Mouse (Mus musculus) thymus, postnatal 0 days (tissue): ENCODE results near the gene P2rx6. TPM values are rescaled to one million over a fixed set of nuclear protein-coding genes. Genes with fewer than 3 reads are reported as not detected.

Experiments used
- DNase-seq: peaks from one replicate; pipeline ENCODE4 v3.0.0-alpha.2; 2015; ENCODE audit warnings: low spot score
- polyA plus RNA-seq: library from polyadenylated mRNA; unstranded; fragments of >200 nt; fragmentation: Nextera tagmentation; extraction: Ambion mirVana; gene quantifications from 2 replicates; pipeline ENCODE4 v1.2.1, GENCODE M21; 2015

The P2rx6 gene
- polyA plus RNA-seq, 1 experiment from 2014 or later = 2.0 TPM

DNA sequence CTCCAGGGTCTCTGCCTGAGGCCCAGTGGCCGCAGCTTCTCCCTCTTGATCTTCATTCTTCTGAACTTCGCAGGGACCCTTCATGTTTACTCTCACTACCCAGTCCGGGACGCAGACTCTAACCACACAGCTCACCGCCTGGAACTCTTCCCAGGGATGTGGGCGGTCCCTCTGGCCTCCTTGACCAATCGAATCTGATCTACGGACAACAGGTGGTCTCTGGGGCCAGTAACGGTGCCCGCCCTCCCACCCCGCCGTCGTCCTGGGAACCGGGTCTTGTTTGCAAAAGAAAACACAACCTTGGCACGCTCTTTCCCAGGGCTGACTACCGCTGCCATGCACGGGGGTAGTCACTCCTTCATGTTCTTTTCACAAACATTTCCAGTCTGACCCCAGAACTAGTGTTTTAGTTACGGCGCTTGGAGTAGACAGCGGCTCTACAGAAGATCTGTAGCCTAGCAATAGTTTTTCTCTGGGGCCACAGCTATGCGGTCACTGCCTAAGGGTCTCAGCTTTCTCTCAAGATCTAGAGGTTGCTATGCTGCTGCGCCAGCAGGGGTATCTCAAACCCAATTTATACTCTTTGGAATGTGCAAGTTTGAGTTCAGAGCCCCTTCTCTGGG, 446 bp upstream of the P2rx6 start, which contains the start of gene Lrrc74b:
Gene Lrrc74b, minus strand, starts transcription at position 120 of the 623 bp plus-strand sequence.
- DNase-seq = no peak

GRCm38 (mm10) chr16:17563580-17563979, 1.9 kb downstream of the P2rx6 start:
- no peak for DNase-seq

DNA sequence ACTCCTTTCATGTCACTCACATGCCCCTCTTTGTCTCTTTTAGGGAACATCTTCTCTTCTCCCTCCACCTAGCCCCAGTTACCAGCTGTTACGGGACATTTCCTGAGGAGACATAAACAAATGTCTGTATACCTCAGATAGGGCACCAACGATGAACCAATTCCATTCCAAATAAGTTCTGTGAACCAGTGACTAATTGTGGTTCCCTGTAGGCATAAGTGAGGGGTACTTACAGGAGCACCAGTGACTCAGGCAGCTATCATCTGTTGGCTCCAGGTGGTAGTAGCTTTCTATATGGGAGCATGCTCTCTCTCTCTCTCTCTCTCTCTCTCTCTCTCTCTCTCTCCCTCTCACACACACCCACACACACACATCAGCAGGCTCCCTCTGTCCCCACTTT, 2.5 kb downstream of the P2rx6 start:
- no peak for DNase-seq

DNA sequence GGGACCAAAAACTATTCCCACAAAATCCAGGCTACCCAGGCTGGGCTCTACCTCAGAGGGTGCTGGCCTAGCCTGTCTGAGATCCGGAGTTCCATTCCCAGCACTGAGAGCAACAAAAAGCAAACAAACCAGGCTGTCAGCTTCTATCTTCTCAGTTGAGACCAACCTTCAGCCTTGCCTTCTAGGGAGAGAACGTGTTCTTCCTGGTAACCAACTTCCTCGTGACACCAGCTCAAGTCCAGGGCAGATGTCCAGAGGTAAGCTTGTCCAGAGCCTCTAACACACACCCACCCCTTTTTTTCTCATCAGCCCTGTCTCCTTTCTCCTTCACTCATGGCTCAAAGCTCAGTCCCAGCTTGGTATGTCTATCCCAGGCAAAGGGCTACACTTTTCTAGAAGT, 3.1 kb downstream of the P2rx6 start:
- DNase-seq = no peak

DNA sequence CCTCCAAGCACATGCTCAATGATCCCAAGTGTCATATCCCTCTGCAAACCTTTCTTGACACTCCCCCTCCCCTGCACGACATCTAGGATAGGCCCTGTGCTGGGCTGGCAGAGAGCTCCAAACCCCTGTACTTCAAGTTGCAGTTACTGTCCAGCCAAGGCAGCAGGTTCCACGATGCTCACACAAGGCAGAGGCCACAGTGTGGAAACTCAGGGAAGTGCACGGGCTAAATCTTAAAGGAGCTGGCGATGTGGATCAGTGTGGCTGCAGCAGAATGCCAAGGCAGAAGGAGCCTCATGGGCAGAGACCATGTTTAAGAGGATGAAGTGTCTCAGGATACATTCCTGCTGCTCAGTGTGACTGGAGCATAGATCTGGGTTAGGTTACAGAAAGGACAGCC, 4.5 kb downstream of the P2rx6 start:
- DNase-seq = no peak

DNA sequence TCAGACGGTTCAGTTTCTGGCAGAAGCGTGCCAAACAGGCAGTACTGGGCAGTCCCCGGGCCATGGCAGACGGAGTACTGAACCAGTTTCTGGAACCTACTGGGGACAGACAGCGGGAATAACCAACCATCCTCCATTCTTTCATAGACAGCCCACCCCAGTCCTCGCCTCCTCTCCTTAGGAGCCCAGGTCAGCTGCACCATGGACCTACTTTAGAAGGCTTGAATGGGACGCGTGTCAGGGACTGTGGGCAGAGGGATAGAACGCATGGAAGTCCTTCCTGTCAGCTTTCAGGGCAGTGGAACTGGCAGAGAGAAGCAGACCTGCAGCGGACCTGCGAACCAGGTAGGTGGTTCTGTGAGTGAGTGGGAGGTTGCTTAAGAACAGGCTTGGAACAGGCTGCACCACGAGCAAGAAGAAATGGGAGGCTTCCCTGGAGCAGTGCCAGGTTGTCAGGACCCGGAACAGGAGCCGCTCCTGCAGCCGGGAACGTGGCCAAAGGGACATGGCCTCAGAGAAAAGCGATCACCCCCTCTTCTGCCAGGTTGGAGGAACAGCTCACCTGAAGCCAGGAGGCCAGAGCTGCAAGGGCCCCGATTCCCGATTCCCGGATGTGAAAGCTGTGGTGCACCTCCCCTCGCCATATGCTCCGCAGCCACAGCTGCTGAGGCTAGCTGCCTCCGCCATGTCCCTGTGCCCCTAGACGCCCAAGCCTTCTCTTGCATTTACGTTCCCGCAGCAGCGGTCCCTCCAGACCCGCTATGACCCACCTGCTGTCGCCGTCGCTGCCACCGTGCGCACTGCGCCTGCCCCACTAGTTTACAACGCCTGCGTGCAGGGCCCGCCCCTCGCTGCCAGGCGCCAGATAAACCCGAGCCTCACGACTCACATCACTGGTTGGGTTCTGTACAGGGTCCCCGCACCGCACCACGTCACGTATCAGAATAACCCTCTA, 14.5 kb downstream of the P2rx6 start:
- peak; percentile 21 for DNase-seq

- no peak for DNase-seq
Measured at GRCm38 (mm10) chr16:17576825-17577215, 15.1 kb downstream of the P2rx6 start.

DNA sequence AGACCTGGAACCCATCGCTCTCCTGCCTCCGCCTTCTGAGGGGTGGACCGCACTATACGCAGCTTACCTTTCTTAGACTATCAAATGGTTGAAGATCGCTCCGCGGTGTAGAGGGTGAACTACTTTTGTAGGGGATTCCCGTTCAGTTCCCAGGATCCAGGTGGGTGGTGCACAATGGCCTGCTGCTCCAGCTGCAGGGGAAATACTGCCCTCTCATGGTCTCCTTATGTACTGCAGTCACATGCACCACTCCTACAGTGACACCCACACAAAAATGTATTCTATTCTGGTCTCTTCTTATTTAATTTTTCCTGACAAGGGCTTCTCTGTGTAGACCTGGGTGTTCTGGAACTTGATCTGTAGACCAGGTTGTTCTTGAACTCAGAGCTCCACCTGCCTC, 21.4 kb downstream of the P2rx6 start, which contains the start of gene Slc7a4:
Gene Slc7a4, minus strand, starts transcription at position 151 of the 400 bp plus-strand sequence.
- DNase-seq = peak; percentile 50

DNA sequence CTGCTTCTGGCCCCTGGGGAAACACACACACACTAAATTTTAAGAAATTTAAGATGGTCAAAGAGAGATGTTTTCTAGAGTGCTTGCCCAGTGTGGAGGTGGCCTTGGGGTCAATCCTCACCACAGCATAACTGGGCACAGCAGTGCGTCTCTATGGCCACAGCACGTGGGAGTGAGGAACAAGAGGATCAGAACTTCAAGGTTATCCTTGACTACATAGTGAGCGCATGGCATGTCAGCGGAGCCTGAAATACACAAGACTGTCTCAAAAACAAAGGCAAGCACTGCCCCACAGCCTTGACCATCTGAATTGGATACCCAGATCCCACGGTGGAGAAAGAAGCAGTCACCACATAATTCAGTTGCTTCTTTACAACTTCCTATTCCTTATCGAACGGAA, 22.9 kb downstream of the P2rx6 start:
- DNase-seq = no peak

- no peak for DNase-seq
Measured at GRCm38 (mm10) chr16:17590731-17591130, 29.0 kb downstream of the P2rx6 start.

DNA sequence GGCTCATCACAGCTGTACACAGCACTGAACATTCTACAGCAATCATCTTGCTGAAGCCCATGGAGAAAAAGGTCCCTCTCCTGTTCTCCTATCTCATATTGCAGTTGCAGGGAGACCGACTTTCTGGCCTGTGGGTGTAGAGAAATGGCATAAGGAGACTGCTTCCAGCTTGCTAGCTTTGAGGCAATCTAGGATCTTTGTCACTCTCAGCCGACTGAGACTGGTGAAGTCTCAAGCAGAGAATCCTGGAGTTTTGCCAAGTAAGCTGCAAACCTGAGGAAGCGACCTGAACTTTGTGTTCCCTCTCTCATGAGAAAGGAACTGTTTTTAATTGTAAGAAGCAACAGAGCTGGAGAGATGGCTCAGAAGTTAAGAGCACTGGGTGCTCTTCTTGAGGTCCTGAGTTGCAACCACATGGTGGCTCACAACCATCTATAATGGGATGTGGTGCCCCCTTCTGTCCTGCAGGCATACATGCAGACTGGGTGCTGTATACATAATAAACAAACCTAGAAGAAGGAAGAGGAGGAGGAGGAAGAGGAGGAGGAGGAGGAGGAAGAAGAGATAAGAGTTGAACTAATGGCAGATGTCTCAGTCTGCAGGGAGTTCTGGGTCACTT, 39.4 kb downstream of the P2rx6 start:
- peak; percentile 15 for DNase-seq

DNA sequence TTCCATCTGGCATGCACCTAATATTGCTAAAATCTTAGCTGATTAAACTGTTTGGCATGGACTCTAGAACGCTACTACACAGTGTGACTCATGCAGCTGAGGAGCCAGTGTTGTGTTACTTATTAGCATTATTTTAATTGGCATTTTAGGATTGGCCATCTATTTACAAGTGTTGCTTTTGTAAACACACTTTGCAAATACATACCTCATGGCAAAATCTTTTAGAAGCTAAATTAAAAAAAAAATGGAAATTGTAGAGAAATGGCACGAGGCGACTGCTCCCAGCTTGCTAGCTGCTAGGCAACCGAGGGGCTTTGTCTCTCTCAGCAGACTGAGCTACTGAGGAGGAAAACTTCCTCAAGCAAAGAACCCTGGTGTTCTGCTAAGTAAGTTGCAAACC, 43.3 kb downstream of the P2rx6 start:
- no peak for DNase-seq

- DNase-seq = no peak
Measured at GRCm38 (mm10) chr16:17605684-17606083, 44.0 kb downstream of the P2rx6 start.

GRCm38 (mm10) chr16:17611383-17611782, 49.7 kb downstream of the P2rx6 start:
- DNase-seq = no peak

- DNase-seq = peak; percentile 3
Measured at GRCm38 (mm10) chr16:17614740-17615139, 53.1 kb downstream of the P2rx6 start.

- DNase-seq = no peak
Measured at GRCm38 (mm10) chr16:17616212-17616611, 54.5 kb downstream of the P2rx6 start.

DNA sequence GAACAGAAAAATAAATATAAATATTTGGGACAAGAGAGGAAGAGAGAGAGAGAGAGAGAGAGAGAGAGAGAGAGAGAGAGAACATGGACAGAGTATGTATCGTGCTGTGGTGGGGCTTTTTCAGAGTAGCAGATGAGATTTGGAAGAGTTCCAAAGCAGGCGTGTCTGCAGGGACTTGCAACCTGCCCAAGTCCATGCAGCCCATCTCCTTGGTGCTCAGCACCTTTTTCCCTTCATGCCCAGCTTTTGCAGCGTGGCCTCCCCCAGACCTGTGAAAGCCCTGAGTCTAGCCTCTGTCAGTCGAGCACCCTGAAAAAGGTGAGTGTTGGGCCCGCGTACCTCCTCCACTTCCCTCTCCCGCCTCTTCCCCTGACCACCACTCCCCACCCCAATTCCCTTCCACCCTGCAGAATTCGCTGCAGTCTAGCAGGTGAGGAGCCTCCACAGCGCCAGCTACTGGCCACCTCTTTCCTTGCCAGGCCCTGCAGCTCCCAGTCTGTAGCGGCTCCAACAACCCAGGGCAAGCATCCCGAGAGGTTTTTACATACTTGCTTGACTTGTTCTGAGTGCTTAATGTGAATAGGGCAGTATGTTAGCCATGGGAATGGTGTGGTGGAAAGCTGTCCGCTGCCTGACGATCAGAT, 56.4 kb downstream of the P2rx6 start:
- DNase-seq = peak; percentile 60

DNA sequence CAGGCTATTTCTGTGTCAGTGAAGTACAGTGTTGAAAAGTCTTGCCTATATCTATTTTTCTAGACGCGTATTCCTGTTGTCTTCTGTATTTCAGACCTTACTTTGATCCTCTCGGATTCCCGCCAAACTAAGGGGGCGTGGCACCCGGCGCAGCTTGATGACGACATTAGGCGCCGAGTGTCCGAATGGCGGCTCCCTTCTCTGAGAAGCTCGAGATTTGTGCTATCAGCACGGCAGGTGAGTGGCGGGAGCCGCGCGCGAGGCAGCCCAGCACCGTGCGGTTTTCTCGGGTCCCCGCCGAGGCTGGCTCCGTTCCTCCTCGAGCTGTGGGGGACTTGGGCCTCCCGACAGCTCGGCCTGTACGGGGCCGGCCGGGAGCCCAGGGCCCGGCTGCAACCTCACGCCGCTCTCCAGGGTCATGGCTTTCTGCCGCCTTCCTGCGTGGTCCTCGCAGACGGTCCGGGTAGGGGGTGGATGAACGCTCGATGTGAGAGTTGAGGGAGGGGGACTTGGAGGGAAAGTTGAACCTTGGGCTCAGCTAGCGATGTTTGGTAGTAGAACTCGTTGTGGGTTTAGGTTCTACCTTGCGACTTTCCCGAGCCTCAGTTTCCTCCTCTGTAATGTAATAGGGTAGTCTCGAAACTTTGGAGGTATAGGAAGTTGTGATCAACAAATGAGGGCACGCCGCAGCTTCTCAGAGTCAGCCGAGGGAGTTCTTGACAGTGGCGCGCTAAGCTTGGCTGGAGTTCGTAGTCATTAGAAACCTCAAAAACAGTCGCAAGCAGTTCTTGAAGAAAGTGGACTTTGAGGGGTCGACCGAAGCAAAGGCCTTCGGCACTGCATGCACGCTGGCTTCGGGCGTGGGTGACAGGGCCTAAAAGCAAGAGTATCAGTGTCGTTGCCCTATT, 57.8 kb downstream of the P2rx6 start, which contains the start of gene Smpd4:
Gene Smpd4, plus strand, starts transcription at position 157 of the 908 bp plus-strand sequence.
- DNase-seq = peak; percentile 87

- DNase-seq = no peak
Measured at GRCm38 (mm10) chr16:17621936-17622335, 60.3 kb downstream of the P2rx6 start.
